8 mouse cellular contexts compared by ENCODE assay signal in genomic region chr13:83715308-83715785, GRCm38 (mm10).
DNase-seq lines count a peak whose midpoint lies in the region; ATAC-seq and TF ChIP-seq lines count a peak whose summit lies in the region.

No protein-coding gene starts in this region.

- no peaks in the 10 kb centered on the region for H3K79me2 ChIP-seq in heart, adult 2 months (replicated peaks; ENCODE audit: control insufficient read depth, insufficient read depth, low read length)

- DNase-seq in heart, adult 2 months: no peak
- DNase-seq in Patski (ENCODE audit: low read depth, low spot score): no peak
- DNase-seq in adrenal gland, postnatal 4 days (ENCODE audit: low spot score in 2 of 2): no peak
- DNase-seq in spleen, postnatal 4 days (ENCODE audit: low spot score in 2 of 2): no peak
- no peak for DNase-seq in spleen, adult 18-20 months

- H3K9ac ChIP-seq in heart, embryonic 13.5 days: no peak overlapping the region
- H3K9ac ChIP-seq in heart, adult 2 months (ENCODE audit: low read depth, low read length): no peak overlapping the region
- peak overlapping the region; percentile 94 for H3K9ac ChIP-seq in hindbrain, embryonic 13.5 days
- peak overlapping the region; percentile 80 for H3K9ac ChIP-seq in midbrain, embryonic 13.5 days (replicated peaks)

- no peaks in the 10 kb centered on the region for H3K9me3 ChIP-seq in heart, embryonic 13.5 days
- H3K9me3 ChIP-seq in hindbrain, embryonic 13.5 days: no peaks in the 10 kb centered on the region
- H3K9me3 ChIP-seq in midbrain, embryonic 13.5 days: no peaks in the 10 kb centered on the region

- peak overlapping the region; percentile 60 for H3K4me2 ChIP-seq in heart, embryonic 13.5 days
- peak overlapping the region; percentile 72 for H3K4me2 ChIP-seq in hindbrain, embryonic 13.5 days
- H3K4me2 ChIP-seq in midbrain, embryonic 13.5 days (replicated peaks): peak overlapping the region; percentile 74

- WGBS in heart, embryonic 13.5 days: 2% methylated on average over 14 of the region's 14 CpGs
- WGBS in heart, adult 2 months: 10% methylated on average over 14 of the region's 14 CpGs
- WGBS in hindbrain, embryonic 13.5 days: under 1% methylated on average over 14 of the region's 14 CpGs
- WGBS in midbrain, embryonic 13.5 days: 2% methylated on average over 14 of the region's 14 CpGs

- H3K4me3 ChIP-seq in heart, embryonic 13.5 days: peak overlapping the region; percentile 37
- no peak overlapping the region for H3K4me3 ChIP-seq in heart, adult 2 months
- H3K4me3 ChIP-seq in hindbrain, embryonic 13.5 days: peak overlapping the region; percentile 79
- H3K4me3 ChIP-seq in midbrain, embryonic 13.5 days (replicated peaks): peak overlapping the region; percentile 76

- H3K27me3 ChIP-seq in heart, embryonic 13.5 days (replicated peaks): peaks cover 98% of the 10 kb centered on the region
- H3K27me3 ChIP-seq in heart, adult 2 months (ENCODE audit: control insufficient read depth, insufficient read depth, low read length): peaks cover 25% of the 10 kb centered on the region
- peaks cover 52% of the 10 kb centered on the region for H3K27me3 ChIP-seq in Patski
- H3K27me3 ChIP-seq in hindbrain, embryonic 13.5 days: peaks cover 43% of the 10 kb centered on the region
- peaks cover 44% of the 10 kb centered on the region for H3K27me3 ChIP-seq in midbrain, embryonic 13.5 days

- no peak for ATAC-seq in heart, embryonic 13.5 days (ENCODE audit: extremely low read depth, insufficient number of reproducible peaks, low FRiP score, low TSS enrichment)
- ATAC-seq in Patski: peak; percentile 44
- peak; percentile 59 for ATAC-seq in hindbrain, embryonic 13.5 days (ENCODE audit: low FRiP score)
- ATAC-seq in midbrain, embryonic 13.5 days: peak; percentile 57

- peaks cover 11% of the 10 kb centered on the region; the same call in 1 of the 2 replicates for H3K4me1 ChIP-seq in heart, embryonic 13.5 days
- no peaks in the 10 kb centered on the region for H3K4me1 ChIP-seq in heart, adult 2 months (ENCODE audit: control insufficient read depth, insufficient read depth, low read length)
- H3K4me1 ChIP-seq in hindbrain, embryonic 13.5 days (replicated peaks): peaks cover 37% of the 10 kb centered on the region
- peaks cover 44% of the 10 kb centered on the region for H3K4me1 ChIP-seq in midbrain, embryonic 13.5 days (replicated peaks)

- POLR2A ChIA-PET in Patski (lab: Charles Lee): no interaction called here

- no peak for TF ChIP-seq EP300 in heart, adult 2 months (IDR thresholded peaks at IDR 0.05; ENCODE audit: insufficient read depth, low read depth, low read length)

- intact Hi-C loops in heart, adult 2 months (cut with DNase I): loop anchor here (2.0 kb wide), 2 partner anchors 631 to 1043 kb away; no protein-coding TSS in a partner anchor

- no peak for TF ChIP-seq POLR2A in heart, adult 2 months (IDR thresholded peaks at IDR 0.05; ENCODE audit: insufficient read depth, low read depth, low read length)

- in situ Hi-C loops in Patski (cut with MboI; ENCODE audit: low pct_unique_long_range_greater_than_20kb): loop anchor here (5.0 kb wide), 2 partner anchors 632 to 1042 kb away; no protein-coding TSS in a partner anchor

- no peak overlapping the region for H3K27ac ChIP-seq in heart, embryonic 13.5 days (replicated peaks)
- H3K27ac ChIP-seq in heart, adult 2 months: no peak overlapping the region
- H3K27ac ChIP-seq in hindbrain, embryonic 13.5 days: peak overlapping the region; percentile 99
- peak overlapping the region; percentile 91 for H3K27ac ChIP-seq in midbrain, embryonic 13.5 days

- H3K36me3 ChIP-seq in heart, embryonic 13.5 days: no peaks in the 10 kb centered on the region
- H3K36me3 ChIP-seq in heart, adult 2 months (ENCODE audit: control insufficient read depth, insufficient read depth, low read length): no peaks in the 10 kb centered on the region
- H3K36me3 ChIP-seq in hindbrain, embryonic 13.5 days: no peaks in the 10 kb centered on the region
- no peaks in the 10 kb centered on the region for H3K36me3 ChIP-seq in midbrain, embryonic 13.5 days

- no peak for TF ChIP-seq CTCF in heart, adult 2 months (IDR thresholded peaks at IDR 0.05)
- TF ChIP-seq CTCF in Patski (IDR thresholded peaks at IDR 0.05): no peak

- CTCF ChIA-PET in Patski (lab: Charles Lee): interaction anchor here (0.7 to 1.9 kb wide), 9 partner anchors 8 to 1043 kb away, joined by 3 to 6 read pairs (median 4); no protein-coding TSS in a partner anchor

Comparison
In these comparisons a context has a peak if more than half of its experiments do, and no peak if none do; other contexts are left out.
1. H3K27ac ChIP-seq: peak in hindbrain, embryonic 13.5 days (single experiment) and midbrain, embryonic 13.5 days (single experiment); none in heart, embryonic 13.5 days (single experiment) and heart, adult 2 months (single experiment).
2. H3K9ac ChIP-seq: peak in hindbrain, embryonic 13.5 days (single experiment) and midbrain, embryonic 13.5 days (single experiment); none in heart, embryonic 13.5 days (single experiment) and heart, adult 2 months (single experiment).
3. Peak in every context shown above with its lines, with median percentiles within 50 percentile points of each other: H3K4me2 ChIP-seq.